Mouse (Mus musculus) common myeloid progenitor, adult 5-6 weeks (primary cell): Measurements from ENCODE around the gene Trpm3. TPM values are rescaled to one million over a fixed set of nuclear protein-coding genes. Genes with fewer than 3 reads are reported as not detected.

Experiments
- ATAC-seq: replicated peaks from 2 replicates; pipeline ENCODE4 v1.8.0; 2016; ENCODE audit warnings: low read depth, mild to moderate bottlenecking, moderate TSS enrichment, inconsistent platforms; ENCODE audit not compliant: poor library complexity, severe bottlenecking
- total RNA-seq: library from RNA; stranded (forward); fragments of 200-1000, 187-1606 nt; gene quantifications from 2 replicates; pipeline ENCODE4 v1.2.3, GENCODE M21; 2017

The Trpm3 gene
- total RNA-seq, 1 experiment from 2014 or later: 0.18 TPM

DNA sequence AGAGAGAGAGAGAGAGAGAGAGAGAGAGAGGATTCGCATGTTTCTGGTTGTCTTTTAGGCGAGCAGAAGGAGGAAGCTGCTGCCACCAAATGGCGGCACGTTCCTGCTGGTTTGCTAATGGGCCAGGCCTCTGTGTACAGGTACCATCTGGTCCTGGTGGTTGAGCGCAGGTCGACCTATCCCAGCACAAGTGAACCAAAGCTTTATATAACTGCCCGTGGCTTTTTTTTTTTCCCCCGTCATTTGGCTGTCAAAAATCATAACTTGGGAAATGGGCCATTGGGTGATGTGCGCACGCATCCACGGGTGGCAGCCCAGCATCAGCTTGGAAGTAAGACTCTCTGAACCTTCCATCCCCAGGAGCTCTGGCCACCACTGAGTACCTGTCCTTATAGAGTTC is 745.5 kb downstream of the Trpm3 start:
- peak; percentile 47; the same call in 1 of the 2 replicates for ATAC-seq

- no peak for ATAC-seq
These were observed 746.2 kb downstream of the Trpm3 start for GRCm38 (mm10) chr19:22885051-22885450.

- ATAC-seq: no peak
These were observed 763.0 kb downstream of the Trpm3 start for GRCm38 (mm10) chr19:22901892-22902291.

DNA sequence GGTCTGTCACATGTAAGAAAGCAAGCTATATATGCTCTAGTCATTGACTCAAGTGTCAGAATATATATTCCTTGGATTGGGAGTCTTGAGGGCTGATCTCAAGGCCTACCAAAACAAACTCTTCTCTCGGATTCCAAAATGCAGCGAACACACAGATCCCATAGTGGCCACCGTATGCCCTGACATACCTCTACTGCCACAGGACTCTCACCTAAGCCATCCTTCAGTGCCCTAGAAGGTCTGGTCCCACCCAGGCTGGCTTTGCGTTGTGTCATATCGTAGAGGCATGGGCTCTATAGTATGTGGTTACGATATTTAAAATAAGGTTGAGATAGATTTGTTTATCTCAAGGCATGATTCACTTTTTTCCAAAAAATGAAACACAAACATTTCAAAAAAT is 763.5 kb downstream of the Trpm3 start:
- ATAC-seq: no peak

DNA sequence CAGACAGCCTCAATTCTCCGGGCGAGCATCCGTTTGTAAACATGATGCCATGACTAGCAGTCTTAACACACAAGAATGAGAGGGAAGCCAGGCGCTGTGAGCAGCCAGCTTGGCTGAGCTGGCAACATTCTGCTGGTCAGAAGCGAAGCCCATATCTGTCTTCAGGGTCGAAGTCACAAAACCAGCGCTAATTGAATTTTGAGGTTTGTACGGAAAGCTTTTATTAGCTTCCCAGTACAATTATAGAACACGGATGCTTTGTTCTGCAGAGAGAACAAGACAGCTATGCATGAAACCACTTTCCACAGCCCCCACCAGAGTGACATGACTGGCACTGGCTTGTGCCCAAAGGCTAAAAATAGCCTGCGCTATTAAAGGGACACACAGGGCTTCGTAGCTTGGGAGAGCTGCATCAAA is 766.2 kb downstream of the Trpm3 start:
- ATAC-seq: no peak

- ATAC-seq: no peak
These were observed 771.8 kb downstream of the Trpm3 start for GRCm38 (mm10) chr19:22910686-22911085.

DNA sequence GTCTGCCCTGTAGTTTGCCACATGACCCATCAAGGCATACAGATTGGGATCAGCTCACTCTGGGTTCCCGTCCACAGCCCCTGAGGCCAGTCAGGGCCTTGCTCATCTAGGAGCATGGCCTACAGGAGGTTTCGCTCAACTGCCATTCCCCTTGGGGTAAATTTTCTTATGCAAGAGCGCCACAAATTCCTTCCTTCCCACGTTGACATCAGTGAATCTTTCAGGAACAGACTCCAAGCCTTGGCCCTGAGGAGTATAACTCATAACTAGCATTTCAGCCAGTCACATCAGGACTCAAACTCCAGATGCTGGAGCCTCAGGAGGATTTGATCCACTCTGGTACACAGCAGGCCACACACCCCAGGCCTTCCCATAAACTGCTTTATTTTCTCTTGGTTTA is 774.1 kb downstream of the Trpm3 start:
- ATAC-seq: no peak

GRCm38 (mm10) chr19:22915868-22916642 is 777.2 kb downstream of the Trpm3 start:
- ATAC-seq: peak; percentile 94

DNA sequence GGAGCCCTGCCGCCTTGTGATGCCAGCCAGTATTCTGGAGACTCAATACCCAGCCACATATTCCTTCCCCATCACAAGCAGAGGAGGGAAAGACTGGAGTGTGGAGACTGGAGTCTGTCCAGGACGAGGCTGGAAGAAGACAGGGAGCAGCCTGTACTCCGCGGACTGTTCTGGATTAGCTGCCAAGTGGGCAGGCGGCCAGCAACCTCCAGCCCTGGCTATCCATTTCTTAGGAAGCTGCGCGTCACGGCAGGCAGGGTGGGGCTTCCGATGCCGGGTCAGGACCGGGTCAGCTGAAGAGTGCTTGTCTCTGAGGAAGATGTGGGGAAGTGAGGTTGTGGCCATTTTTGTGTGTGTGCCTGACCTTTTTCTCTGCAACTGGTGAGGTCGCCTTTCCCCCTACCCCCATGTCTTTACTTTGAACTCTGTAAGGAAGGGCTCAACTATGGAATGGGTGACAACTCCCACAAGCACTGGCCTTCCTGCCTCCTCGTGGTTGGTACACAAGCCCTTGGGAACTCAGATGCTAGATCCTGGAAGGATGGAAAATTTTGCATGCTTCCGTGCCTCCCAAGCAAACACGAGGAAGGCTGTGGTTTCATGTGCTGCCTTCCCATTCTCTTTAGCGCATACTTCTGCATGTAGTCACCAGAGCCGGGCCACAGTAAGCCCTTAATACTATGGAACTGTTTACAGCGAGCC is 777.9 kb downstream of the Trpm3 start:
- ATAC-seq: peak; percentile 37

GRCm38 (mm10) chr19:22917345-22917735 is 778.5 kb downstream of the Trpm3 start:
- ATAC-seq: peak; percentile 31; the same call in 1 of the 2 replicates

DNA sequence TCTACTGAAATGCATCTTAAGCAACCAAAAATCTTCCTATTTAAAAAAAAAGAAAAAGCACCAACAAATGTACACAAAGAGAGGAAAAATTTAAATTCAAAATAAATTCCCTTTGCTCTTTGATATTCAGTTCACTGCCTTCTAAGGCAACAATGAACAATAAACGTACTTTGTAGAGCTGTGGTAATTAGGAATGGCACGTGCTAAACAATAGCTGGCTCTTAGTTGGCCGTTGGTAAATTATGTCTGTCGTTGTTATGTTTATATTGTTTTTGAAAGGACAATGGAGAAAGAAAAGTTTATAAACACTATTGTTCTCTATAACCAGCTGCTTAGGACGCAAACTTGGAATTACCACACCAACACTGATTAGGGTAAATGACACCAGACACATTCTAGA is 782.1 kb downstream of the Trpm3 start:
- no peak for ATAC-seq

GRCm38 (mm10) chr19:22922871-22923670 is 784.2 kb downstream of the Trpm3 start:
- no peak for ATAC-seq

DNA sequence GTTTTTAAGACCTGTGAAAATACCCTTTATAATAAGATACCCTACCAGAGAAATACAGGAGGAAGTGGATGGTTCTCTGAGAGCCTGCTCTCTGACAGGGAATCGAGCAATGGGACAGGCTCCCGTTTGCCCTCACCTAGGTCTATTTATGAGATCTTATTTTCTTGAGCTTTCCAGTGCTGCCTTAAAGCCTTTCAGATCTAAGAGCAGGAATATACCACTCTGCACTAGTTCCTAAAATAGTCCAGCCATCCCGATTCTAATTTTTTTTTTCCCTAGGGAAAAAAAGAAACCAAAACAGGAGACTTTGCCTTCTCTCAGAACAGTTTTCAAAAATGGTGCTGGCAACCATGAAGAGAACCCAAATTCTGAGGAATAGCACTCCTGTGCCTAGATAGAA is 786.4 kb downstream of the Trpm3 start:
- no peak for ATAC-seq

- no peak for ATAC-seq
These were observed 787.9 kb downstream of the Trpm3 start for GRCm38 (mm10) chr19:22926753-22927152.

DNA sequence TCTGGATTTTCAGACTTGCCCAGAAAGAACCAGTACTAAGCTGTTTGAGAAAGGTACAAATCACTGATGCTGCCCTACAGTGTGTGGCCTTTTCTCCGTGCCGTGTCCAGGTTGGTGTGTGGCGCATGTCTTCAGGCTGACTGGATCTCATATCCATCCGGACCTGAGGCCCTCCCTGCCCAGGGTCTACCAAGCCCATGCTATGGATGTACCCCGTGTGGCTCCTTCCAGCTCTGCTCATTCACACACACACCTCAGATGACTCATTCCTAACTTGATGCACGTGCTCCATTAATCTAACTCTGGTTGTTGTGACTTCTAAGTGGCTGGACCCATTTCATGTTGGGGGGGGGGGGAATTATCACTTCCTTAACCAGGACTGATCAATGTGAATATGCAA is 789.5 kb downstream of the Trpm3 start:
- ATAC-seq: no peak

- no peak for ATAC-seq
These were observed 790.9 kb downstream of the Trpm3 start for GRCm38 (mm10) chr19:22929768-22930167.

DNA sequence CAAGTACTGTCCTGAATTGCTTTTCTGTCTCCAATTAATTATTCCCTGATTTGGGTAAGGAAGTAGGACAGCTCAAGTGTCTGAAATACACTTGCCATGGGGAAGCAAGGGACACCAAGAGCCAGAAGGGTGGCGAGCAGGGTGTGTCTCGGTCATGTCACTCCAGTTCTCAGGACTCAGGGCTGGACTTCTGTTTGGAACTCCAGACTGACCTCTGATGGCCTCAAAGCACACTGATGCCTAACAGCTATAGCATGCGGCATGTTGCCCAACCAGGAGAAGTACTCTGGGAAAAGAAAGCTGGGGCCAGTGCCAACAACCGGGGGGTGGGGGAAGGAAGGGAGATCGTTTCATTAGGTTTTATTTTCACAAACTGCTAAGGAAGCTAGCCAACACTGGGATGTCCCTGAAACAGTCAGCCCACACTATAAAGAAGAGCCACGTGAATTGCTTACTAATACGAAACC is 791.6 kb downstream of the Trpm3 start:
- no peak for ATAC-seq

GRCm38 (mm10) chr19:22931006-22931405 is 792.2 kb downstream of the Trpm3 start:
- ATAC-seq: no peak

DNA sequence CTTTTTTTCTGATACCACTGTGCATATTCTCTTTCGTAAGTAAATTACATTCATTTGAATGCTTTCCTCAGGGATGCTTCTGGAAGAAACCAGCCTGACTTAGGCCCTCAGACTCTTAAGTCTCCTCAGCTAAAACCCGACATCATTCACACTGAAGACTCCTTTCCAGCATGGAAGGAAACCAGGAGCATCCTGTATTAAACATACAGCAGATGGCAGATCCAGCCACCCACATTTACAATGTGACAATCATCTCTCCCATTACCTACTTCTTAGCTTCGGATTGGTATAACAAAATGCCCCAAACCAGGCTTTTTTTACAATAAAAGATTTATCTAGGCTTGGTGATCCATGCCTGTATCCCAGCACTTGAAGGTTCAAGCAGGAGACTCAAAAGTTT is 796.2 kb downstream of the Trpm3 start:
- ATAC-seq: no peak

GRCm38 (mm10) chr19:22938848-22939724 is 800.2 kb downstream of the Trpm3 start:
- ATAC-seq: no peak
